Mouse (Mus musculus): ENCODE results near the gene Vps29. TPM values are rescaled to one million over a fixed set of nuclear protein-coding genes. Genes with fewer than 3 reads are reported as not detected.
A peak's percentile ranks its signal among the peaks of the same experiment; 100 is the strongest.
"Not testable (repeated sequence)": the region's sequence is repeated elsewhere in the genome, so short reads cannot be mapped to it uniquely, and the experiment has no call there.

Gene Vps29
- polyA plus RNA-seq, 1 experiment: 180 TPM

DNA sequence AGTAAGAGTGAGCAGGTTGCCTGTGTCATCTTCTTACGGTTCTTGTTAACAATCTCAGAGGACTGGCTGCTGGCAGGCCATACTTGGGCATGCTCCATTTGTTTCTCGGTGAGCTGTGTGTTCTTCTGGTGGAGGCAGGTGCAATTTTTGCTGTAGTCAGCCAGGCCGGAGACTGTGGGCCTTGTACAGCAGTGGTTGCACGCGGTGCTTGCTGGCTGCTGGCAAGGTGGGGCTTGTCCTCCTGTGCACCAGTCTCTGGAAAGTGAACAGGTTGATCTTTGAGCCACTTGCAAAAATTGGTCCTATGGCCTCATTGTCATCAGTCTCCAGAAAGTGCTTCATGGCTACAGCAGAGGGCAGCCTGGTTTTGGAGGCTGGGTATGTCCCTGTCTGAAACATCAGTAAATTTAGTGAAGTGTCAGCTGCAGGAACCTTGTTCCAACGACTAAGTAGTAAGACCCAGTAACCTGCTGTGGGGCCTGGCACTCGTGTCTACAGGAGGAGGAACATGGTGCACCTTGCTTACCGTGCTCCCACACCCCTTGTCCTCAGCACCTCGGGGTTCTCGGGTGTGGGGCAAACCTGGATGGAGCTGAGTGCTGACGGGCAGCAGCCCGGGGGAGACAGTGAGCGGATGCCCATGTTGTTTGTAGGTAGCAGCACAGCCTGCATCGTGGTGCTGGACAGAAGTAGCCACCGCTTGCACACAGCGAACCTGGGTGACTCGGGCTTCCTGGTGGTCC is 41.1 kb upstream of the Vps29 start:
- peak in 1 of 2 experiments; percentile 51 for DNase-seq
- WGBS: 51% methylated on average over 17 of the region's 17 CpGs
- TF ChIP-seq POLR2A (IDR thresholded peaks at IDR 0.05; ENCODE audit: borderline replicate concordance, insufficient read depth, low read length) (no peak), CTCF (IDR thresholded peaks at IDR 0.05; ENCODE audit: borderline replicate concordance, insufficient read depth, low read depth, low read length) (no peak)
- peaks cover 49% of the 10 kb centered on the region for H3K4me1 ChIP-seq (ENCODE audit: control insufficient read depth, insufficient read depth, low read length)
- no peak overlapping the region for H3K4me3 ChIP-seq (replicated peaks; ENCODE audit: insufficient read depth, low read depth, low read length)
- H3K27ac ChIP-seq (ENCODE audit: insufficient read depth, low read length): peak overlapping the region; percentile 13
- H3K27me3 ChIP-seq (ENCODE audit: control insufficient read depth, insufficient read depth, low read length): no peaks in the 10 kb centered on the region

DNA sequence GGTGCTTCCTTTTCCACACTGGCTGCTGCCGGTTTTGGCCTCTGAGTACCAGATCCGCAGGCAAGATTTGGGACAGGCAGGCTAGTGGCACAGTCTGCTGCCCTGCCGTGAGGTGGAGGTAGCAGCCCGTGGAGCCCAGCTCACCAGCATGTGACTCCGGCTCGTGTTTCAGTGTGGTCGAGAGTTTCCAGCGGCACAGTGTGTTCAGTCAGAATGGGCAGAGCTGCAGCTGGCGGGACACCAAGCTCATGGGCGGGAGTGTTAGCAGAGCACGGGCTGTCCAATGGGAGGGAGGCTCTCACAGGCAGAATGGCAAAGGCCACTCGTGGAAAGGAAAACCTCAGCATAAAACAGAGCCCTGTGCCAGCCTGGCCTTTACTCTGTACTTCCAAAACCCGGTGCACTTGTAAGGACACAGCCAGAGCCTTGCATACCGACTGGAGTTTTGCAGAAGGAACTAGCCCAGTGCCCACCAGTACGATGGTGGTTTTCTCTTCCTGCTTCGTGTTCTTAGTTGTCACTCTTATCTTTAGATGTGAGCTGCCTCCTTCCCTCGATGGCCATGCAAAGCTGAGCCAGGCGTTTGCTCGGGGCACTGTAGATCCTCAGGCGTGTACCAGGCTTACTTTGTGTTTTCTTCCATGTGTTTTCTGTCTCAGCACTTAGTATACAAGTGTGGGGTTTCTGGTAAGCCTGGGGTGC is 39.1 kb upstream of the Vps29 start:
- Histone ChIP-seq H3K27me3 (ENCODE audit: control insufficient read depth, insufficient read depth, low read length) (no peaks in the 10 kb centered on the region), H3K4me3 (replicated peaks; ENCODE audit: insufficient read depth, low read depth, low read length) (no peak overlapping the region), H3K4me1 (ENCODE audit: control insufficient read depth, insufficient read depth, low read length) (peaks cover 49% of the 10 kb centered on the region), H3K27ac (ENCODE audit: insufficient read depth, low read length) (peak overlapping the region; percentile 73)
- peak; percentile 92 to 95 for DNase-seq
- TF ChIP-seq POLR2A (IDR thresholded peaks at IDR 0.05; ENCODE audit: borderline replicate concordance, insufficient read depth, low read length) (no peak), CTCF (IDR thresholded peaks at IDR 0.05; ENCODE audit: borderline replicate concordance, insufficient read depth, low read depth, low read length) (peak; percentile 35; the same call in 1 of the 2 replicates)
- 14% methylated on average over 20 of the region's 20 CpGs for WGBS

DNA sequence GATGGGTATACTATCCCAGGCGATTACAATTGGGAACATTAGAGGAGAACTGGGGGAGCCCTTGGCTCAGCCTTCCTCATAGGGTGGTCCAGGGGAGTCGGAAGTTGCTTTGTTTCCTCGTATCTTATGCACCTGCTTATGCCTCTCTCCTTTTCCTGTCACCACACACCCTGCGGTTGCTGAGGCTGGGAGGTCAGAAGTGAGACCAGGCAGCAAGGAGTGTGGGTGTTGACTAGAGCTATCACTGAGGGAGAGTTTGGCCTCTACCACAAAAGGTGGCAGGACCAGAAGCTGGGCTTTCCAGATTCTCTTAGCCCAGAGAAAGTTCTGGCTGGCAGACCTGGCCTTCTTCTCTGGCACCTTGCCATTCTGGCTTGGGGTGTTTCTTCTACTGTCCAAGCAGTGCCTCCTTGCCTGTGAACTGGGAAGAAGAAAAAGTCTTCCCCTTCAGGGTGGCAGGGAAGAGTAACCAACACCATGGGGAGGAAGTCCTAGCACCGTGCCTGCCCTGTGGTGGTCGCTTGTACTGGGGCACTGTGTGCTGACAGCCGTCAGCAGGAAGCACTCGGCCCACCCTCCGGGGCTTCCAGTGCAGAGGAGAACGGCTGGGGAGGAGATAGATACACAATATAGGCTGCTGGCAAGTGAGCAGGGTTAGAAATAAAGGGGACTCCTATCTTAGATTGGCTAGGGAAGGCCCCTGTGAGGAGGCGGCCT is 36.7 kb upstream of the Vps29 start:
- Histone ChIP-seq H3K27me3 (ENCODE audit: control insufficient read depth, insufficient read depth, low read length) (no peaks in the 10 kb centered on the region), H3K4me1 (ENCODE audit: control insufficient read depth, insufficient read depth, low read length) (peaks cover 41% of the 10 kb centered on the region), H3K27ac (ENCODE audit: insufficient read depth, low read length) (peak overlapping the region; percentile 4; the same call in 1 of the 2 replicates), H3K4me3 (replicated peaks; ENCODE audit: insufficient read depth, low read depth, low read length) (no peak overlapping the region)
- WGBS: 54% methylated on average over 11 of the region's 11 CpGs
- TF ChIP-seq CTCF (IDR thresholded peaks at IDR 0.05; ENCODE audit: borderline replicate concordance, insufficient read depth, low read depth, low read length): no peak
- no peak for TF ChIP-seq POLR2A (IDR thresholded peaks at IDR 0.05; ENCODE audit: borderline replicate concordance, insufficient read depth, low read length)
- DNase-seq: peak; percentile 64

DNA sequence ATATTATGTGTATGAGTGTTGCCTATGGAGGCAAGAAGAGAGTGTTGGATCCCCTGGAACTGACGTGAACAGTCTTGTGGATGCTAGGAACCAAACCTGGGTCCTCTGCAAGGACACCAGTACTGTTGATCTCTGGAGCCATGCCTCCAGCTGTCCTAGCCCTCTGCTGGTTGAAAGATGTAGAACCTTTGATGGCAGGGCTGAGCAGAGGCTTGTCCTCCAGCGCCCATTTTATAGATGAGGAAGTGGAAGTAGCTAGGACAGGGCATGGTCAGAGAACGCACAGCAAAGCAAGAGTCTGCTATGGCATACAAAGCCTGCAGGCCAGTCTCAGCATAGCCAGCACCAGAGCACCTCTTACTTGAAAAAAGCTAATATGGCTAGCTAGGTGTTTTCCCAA is 36.1 kb upstream of the Vps29 start:
- WGBS: 87% methylated on average over 3 of the region's 3 CpGs
- TF ChIP-seq CTCF (IDR thresholded peaks at IDR 0.05; ENCODE audit: borderline replicate concordance, insufficient read depth, low read depth, low read length): peak; percentile 33; the same call in 1 of the 2 replicates
- no peak for TF ChIP-seq POLR2A (IDR thresholded peaks at IDR 0.05; ENCODE audit: borderline replicate concordance, insufficient read depth, low read length)
- H3K4me3 ChIP-seq (replicated peaks; ENCODE audit: insufficient read depth, low read depth, low read length): no peak overlapping the region
- H3K4me1 ChIP-seq (ENCODE audit: control insufficient read depth, insufficient read depth, low read length): peaks cover 35% of the 10 kb centered on the region
- DNase-seq: no peak
- H3K27ac ChIP-seq (ENCODE audit: insufficient read depth, low read length): no peak overlapping the region
- no peaks in the 10 kb centered on the region for H3K27me3 ChIP-seq (ENCODE audit: control insufficient read depth, insufficient read depth, low read length)

DNA sequence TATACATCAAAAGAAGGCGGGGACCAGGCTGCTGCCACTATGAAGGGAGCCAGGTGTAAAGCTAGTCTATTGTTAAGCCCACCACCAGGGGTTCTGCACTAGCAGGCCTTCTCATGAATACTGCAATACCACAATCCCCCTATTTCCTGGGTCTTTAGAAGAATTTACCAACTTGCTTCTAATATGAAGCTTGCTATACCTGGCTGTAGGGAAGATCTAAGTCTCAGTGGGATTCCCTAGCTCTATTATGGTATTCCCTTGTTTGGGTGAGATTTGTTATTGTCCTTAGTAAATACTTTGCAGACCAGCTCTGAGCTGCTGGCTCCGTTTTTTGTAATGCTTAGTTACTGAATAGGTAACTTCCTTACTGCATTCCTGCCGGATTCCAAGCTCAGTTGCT is 35.2 kb upstream of the Vps29 start:
- H3K27ac ChIP-seq (ENCODE audit: insufficient read depth, low read length); H3K27me3 ChIP-seq (ENCODE audit: control insufficient read depth, insufficient read depth, low read length); DNase-seq; H3K4me3 ChIP-seq (replicated peaks; ENCODE audit: insufficient read depth, low read depth, low read length): not testable (repeated sequence)
- 92% methylated on average over 3 of the region's 3 CpGs for WGBS
- peaks cover 29% of the 10 kb centered on the region for H3K4me1 ChIP-seq (ENCODE audit: control insufficient read depth, insufficient read depth, low read length)

DNA sequence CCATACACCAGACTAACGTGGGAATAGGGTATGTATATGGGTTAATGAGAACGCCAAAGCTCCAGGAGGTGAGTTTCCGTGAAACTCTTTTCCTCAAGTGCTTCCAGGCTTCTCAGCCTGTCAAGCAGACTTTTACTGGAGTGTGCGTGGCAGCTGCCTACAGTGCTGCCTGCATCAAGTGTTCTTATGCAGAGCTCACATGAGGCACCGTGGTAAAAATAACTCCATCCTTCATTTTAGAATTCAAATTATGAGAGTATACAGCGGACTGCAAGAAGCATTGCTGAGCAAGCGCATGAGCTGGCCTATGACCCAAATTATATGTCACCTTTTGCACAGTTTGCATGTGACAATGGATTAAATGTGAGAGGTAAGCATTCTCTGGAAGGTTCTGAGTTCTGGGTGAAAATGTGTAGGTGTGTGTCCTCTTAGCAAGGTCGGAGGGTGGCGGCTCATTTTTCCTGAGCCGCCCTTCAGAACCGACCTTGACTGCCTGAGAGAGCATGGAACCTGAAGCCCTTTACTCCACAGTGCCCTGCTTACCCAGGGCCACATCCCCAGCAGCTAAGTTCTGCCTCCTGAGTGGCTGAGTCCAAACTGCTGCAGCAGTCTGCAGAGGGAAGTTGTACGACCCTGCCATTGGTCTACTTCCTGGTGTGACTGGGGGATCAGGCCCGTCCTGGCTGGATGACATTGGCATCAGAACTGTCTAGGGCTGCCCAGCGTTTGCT is 34.5 kb upstream of the Vps29 start:
- WGBS: 74% methylated on average over 14 of the region's 14 CpGs
- H3K27ac ChIP-seq (ENCODE audit: insufficient read depth, low read length): no peak overlapping the region
- no peak overlapping the region for H3K4me3 ChIP-seq (replicated peaks; ENCODE audit: insufficient read depth, low read depth, low read length)
- peaks cover 34% of the 10 kb centered on the region for H3K4me1 ChIP-seq (ENCODE audit: control insufficient read depth, insufficient read depth, low read length)
- H3K27me3 ChIP-seq (ENCODE audit: control insufficient read depth, insufficient read depth, low read length): no peaks in the 10 kb centered on the region
- DNase-seq: no peak
- no peak for TF ChIP-seq CTCF (IDR thresholded peaks at IDR 0.05; ENCODE audit: borderline replicate concordance, insufficient read depth, low read depth, low read length)
- no peak for TF ChIP-seq POLR2A (IDR thresholded peaks at IDR 0.05; ENCODE audit: borderline replicate concordance, insufficient read depth, low read length)

DNA sequence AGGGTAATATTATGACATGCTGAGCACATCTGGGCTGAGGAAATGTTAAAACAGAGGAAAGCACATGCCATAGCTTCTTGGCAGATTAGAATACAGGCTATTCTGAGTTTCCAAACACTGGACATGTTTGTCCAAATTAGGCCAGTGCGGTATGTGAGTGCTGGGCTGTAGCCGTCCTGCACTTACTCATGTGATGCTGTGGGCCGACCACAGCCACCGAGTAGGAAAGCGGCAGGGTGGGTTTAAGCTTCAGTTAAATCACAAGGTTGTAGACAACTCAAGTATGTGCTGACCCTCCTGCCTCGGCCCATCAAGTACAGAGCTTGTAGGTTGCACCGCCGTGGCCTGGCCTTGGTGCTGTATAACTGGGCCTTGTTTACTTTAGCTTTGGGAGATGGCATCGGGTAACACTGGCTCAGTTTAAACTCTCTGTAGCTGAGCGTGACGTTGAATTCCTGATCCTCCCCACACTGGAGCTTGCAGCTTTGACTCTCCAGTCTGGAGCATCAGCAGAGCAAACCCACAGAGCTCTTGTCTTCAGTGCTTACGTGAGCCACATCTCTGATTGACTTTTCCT is 33.9 kb upstream of the Vps29 start:
- H3K4me3 ChIP-seq (replicated peaks; ENCODE audit: insufficient read depth, low read depth, low read length): no peak overlapping the region
- H3K27ac ChIP-seq (ENCODE audit: insufficient read depth, low read length): no peak overlapping the region
- DNase-seq: no peak
- WGBS: 89% methylated on average over 12 of the region's 12 CpGs
- H3K27me3 ChIP-seq (ENCODE audit: control insufficient read depth, insufficient read depth, low read length): no peaks in the 10 kb centered on the region
- TF ChIP-seq CTCF (IDR thresholded peaks at IDR 0.05; ENCODE audit: borderline replicate concordance, insufficient read depth, low read depth, low read length): no peak
- no peak for TF ChIP-seq POLR2A (IDR thresholded peaks at IDR 0.05; ENCODE audit: borderline replicate concordance, insufficient read depth, low read length)
- H3K4me1 ChIP-seq (ENCODE audit: control insufficient read depth, insufficient read depth, low read length): peaks cover 31% of the 10 kb centered on the region
